Mouse (Mus musculus) lung, postnatal 0 days (tissue): ENCODE measurements around the gene Slc12a3.

Experiments
- CTCF ChIP-seq: IDR thresholded peaks from 2 replicates; pipeline ENCODE4 v1.5.1; 2016; ENCODE audit warnings: antibody characterized with exemption, mild to moderate bottlenecking
- EP300 ChIP-seq: IDR thresholded peaks from 2 replicates; pipeline ENCODE4 v1.6.1; 2016; ENCODE audit warnings: antibody characterized with exemption, mild to moderate bottlenecking, control low read depth

DNA sequence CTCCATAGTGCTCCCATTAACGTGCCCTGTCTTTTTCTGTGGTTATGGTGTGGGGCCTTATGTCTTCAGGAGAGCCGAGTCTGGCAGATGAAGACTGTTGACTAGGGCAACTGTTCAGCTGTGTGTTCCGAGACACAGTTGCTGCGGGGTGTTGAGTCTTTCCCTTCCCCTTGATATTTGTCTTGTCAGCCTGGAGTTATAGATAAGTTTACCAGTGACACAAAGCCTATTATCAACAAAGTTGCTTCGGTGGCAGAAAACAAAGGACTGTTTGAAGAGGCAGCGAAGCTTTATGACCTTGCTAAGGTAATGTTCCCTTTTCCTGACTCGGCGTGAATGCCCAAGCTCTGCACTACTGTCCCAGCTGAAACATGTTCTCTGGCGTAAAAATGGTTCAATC, 21.3 kb upstream of the Slc12a3 start:
- TF ChIP-seq CTCF = no peak
- no peak for TF ChIP-seq EP300
